Mouse (Mus musculus) frontal cortex, postnatal 36 days (tissue): ENCODE data around the gene Scgb3a1.
A peak's percentile ranks its signal among the peaks of the same experiment; 100 is the strongest.

Source experiments
- DNase-seq, 2 experiments: peaks; one replicate each; pipeline ENCODE4 v3.0.0; 2022; ENCODE audit warnings: low spot score in 2 of 2

Scgb3a1 gene

GRCm38 (mm10) chr11:49658791-49659469, 4.5 kb upstream of the Scgb3a1 start:
- DNase-seq = no peak

DNA sequence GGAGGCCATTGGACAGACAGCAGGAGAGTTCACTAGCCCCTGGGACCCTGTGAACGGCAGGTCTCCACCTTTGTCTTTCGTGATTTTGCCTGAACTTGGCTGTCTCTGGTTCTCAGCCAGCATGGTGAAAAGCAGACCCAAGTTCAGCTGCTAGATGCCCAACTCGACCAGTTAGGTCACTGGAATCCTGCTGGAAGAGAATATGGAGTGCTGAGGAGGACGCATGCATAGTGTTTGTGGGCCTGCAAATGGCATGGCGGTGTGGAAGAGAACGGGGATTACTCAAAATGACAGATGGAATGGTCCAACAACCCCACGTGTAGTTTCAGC, 4.0 kb upstream of the Scgb3a1 start:
- DNase-seq = no peak

DNA sequence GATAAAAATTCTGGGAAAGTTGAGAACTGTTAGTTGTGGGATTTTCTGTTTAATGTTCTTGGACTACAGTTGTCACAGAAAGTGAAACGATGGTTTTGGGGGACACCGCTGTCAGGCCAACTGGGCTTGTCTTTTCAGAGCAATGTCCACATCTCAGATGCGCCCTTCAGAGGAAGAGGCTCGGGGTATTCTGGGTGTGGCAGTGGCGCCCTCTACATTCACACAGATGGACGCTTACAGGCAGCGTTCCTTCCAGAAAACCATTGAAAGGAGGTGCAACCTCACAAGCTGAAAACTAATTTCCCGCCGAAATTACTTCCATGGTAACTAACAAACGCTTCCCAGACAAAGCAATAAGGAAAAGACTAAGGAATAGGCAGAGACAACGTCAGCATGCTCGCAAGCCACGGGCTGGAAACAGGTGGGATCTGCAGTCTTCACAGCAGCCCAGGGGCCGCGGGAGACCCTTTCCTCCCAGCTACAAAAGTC, 1.1 kb upstream of the Scgb3a1 start:
- no peak for DNase-seq

GRCm38 (mm10) chr11:49664262-49665140, 1.1 kb downstream of the Scgb3a1 start:
- no peak for DNase-seq

- no peak for DNase-seq
These were observed 2.1 kb downstream of the Scgb3a1 start for GRCm38 (mm10) chr11:49665462-49665861.

DNA sequence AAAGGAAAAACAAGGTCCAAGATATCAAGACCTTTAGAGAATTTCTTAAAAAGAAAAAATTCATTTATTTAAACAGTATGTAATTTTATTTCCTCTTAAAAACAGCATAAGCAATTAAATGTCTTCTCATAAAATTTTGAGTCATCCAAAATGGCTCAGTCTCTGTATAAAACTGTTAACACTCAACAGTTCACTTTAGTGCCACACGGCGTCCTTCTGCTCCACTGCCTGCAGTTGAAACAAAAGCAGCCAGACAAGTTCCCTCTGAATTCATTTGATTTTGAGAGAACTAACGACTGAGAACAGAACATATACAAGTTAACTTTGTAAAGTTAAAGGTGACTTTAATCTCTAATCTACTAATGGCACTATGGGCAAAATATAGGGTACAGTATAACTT, 10.0 kb downstream of the Scgb3a1 start:
- DNase-seq = no peak

DNA sequence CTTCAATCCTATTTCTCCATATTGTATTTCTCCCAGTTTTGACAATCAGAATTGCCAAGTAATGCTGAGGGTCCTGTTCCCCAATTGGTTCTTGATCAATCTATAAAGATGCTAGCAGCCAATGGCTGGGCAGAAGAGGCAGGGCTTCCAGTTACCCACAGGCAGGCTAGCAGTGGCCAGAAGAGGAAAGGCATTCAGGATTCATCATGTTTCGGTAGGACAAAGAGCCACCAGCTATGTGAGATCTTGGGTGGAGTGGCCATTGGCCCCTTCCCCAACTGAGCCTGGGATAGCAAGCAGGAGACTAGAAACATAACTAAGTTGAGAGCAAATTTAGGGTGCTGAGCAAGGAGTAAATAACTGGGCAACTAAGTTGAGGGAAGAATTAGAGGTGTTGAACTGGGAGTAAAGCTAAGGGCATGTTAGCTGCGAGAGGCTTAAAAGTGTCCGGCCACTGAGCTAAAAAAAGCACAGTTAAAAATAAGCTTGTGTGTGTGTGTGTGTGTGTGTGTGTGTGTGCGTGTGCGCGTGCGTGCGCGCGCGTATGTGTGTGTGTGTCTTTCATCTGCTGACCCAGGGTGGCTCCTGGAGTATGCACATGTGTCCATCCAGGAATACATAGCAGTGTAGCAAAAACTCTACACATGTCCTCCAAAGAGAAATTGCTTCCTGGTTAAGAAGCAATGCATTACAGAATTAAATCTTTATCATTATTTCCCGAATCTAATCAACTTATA, 21.0 kb downstream of the Scgb3a1 start:
- no peak for DNase-seq

GRCm38 (mm10) chr11:49695013-49695412, 31.6 kb downstream of the Scgb3a1 start:
- DNase-seq = no peak

GRCm38 (mm10) chr11:49695695-49696094, 32.3 kb downstream of the Scgb3a1 start:
- DNase-seq = no peak

GRCm38 (mm10) chr11:49696472-49696871, 33.1 kb downstream of the Scgb3a1 start:
- DNase-seq = no peak

GRCm38 (mm10) chr11:49697779-49698178, 34.4 kb downstream of the Scgb3a1 start:
- no peak for DNase-seq

- DNase-seq = no peak
These were observed 35.7 kb downstream of the Scgb3a1 start for GRCm38 (mm10) chr11:49699079-49699478.

- DNase-seq = no peak
These were observed 38.6 kb downstream of the Scgb3a1 start for GRCm38 (mm10) chr11:49702014-49702413.

DNA sequence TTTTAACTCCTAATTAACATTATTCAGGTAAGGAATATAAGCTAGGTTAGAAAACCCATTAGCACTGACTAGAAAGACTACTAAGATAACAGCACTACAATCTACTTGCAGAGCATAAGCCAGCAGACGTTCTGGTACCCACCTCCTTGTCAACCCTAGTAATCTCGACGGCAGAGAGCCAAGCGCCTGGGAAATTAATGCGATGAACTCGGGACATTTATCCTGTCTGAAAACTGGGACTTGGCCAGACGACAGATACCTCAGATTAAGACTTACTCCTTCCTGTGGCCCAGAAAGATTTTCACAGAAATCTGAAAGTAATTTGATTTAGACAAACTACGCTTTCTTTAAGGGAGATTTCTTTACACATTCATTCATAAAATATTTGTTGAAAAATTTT, 41.4 kb downstream of the Scgb3a1 start:
- DNase-seq = no peak

- DNase-seq = no peak
These were observed 44.4 kb downstream of the Scgb3a1 start for GRCm38 (mm10) chr11:49707834-49708233.

- no peak for DNase-seq
These were observed 47.3 kb downstream of the Scgb3a1 start for GRCm38 (mm10) chr11:49710664-49711063.

DNA sequence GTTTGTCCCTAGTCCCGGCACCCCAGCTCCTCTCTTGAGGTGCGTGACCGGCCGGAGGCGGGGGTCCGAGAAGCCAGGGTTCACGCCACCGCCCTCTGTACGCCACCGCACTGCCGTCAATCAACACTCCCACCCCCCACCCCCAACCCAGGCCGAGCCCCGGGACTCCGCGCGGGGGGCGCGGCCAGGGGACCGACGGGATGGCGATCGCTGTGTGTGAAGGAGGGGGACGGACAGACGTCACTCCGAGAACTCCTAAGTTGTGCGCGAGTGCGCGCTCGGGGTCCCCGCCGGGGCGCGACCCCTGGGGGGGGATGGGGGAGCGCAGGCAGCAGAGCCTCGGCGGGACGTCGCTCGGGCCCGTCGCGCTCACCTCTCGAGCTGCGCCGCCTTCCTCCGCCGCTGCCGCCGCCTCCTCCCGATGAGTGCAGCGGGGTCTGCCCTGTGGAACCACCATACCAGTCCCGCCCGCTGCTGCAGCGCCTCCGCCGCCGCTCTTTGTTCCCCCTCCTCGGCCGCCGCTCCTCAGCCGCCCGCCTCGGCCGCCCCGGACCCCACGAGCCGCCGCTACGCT, 48.7 kb downstream of the Scgb3a1 start:
- DNase-seq = no peak

- DNase-seq = peak; percentile 97 to 98
These were observed 49.3 kb downstream of the Scgb3a1 start, which contains the start of gene Cnot6 for GRCm38 (mm10) chr11:49712555-49713335. Cnot6 (minus strand) TSS chr11:49712723.

GRCm38 (mm10) chr11:49713336-49714334, 50.2 kb downstream of the Scgb3a1 start:
- no peak for DNase-seq
